Mouse (Mus musculus): ENCODE data around the gene Efna1.

Efna1 gene

DNA sequence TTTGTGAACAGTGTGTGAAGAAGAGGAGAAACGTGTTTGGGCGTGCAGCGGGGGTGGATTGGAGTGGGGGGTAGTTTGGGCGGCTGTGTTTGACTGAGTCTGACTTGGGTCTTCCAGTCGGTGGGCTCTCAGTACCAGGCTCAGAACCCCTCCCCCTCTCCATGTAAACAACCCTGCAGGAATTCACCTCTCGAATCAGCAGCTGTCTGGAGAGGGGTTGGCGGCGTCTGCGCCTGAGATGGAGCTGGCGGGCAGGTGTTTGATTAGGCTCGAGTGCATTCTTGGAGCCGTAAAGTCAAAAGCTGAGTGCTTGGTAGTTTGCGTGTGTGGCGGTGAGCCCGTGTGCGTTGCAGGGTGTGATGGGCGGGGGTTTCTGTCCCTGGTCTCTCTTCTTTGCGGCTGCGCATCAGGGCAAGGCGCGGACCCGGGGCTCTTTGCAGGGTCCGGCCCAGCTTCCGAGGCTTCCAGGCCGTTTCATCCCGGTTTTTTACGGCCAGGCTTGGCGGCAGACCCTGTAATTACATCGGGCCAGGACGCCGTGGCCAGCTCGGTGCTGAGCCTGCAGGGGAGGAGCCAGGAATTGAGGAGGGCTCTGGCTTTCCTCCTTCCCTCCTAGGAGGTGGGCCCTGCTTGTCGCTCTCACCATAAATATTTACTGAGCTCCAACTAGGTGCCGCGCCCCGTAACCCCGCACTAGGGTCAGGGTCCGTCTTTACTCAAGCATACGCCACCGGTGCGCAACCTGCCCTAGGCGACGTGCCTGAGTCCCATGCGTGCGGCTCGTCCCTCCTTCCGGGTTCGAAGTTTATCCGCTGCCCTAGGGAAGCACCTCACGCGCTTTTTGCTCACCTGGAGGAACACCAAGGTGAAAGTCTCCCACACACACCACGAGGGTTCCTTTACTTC, at the start of gene Efna1:
Gene Efna1, minus strand, starts transcription at position 537 of the 906 bp plus-strand sequence.
- peak in 1 of 2 experiments; percentile 23 for DNase-seq (ENCODE audit: low spot score in 2 of 2)

DNA sequence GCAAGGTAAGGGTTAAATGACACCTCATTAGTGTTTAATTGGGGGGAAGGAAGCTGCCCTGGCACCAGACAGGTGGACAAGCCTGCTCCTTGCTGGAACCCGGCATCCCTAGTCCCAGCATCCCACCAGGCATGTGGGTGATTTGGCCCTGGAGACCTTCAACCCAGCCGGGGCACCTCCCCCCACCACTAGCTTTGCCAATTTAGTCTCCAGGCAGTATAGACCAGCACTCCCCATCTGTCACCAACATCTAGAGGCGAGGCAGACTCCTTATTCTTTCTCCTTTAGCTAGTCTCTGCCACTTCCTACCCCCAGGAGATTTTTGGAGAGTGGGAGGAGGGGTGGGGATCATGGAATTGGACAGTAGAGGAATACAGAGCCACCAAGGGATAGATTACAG, 49.4 kb upstream of the Efna1 start:
- no peak for DNase-seq (ENCODE audit: low spot score in 2 of 2)

DNA sequence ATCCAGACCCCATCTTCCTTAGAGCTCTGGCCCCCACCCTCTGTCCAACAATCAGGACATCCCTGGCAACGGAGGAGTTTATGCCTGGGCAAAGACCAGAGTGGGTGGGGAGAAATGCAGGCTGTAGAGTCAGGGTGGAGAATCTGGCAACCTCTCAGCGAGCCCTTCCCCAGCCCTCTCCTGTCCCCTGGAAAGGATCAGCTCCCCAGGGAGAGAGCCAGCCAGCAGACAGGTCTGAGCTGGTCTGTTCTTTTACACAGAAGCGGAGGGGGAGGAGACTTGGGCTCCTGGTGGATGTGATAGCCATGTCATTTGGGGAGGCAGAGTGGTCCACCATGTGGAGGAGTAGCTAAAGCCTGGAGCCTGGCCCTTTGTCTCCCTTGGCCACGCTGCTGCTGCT, 47.7 kb upstream of the Efna1 start:
- no peak for DNase-seq (ENCODE audit: low spot score in 2 of 2)

DNA sequence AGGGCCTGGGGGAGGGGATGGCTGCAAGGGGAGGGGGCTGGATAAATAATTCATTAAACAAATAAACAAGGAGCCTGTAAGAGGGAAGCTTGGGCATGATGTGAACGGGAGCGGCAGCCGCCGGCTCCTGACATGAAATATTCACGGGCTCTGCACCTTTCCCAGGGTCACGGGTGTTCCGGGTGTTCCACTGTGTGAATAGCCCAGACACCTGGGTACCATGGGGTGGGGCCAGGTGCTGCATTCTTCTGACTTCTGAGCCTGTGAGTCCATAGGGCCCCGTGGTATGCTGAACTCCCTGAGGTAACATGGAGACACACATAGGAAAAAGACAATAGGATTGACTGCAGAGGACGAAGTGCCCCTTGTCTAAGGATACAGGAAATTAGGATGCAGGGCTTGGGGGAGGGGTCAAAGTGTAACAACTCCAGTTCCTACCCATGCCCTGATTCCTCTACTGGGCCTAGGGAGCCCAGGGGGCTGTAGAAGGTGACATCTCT, 46.5 kb upstream of the Efna1 start:
- no peak for DNase-seq (ENCODE audit: low spot score in 2 of 2)

DNA sequence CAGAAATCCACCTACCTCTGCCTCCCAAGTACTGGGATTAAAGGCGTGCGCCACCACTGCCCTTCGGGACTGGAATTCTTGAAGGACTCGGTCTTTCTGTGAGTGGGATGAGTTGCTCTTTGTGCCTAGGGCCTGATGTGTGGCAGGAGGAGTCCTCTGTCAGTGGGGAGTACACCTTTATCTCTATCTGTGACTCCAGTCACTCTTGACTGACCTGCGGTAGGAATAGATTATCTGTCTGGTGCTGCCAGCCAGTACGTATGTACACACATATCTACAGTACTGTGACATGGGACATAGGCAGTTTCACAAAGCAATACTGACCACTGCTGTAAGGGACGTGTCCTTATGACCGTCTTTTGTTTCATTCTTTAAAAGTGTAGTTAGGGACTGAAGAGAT, 44.9 kb upstream of the Efna1 start:
- no peak for DNase-seq (ENCODE audit: low spot score in 2 of 2)

DNA sequence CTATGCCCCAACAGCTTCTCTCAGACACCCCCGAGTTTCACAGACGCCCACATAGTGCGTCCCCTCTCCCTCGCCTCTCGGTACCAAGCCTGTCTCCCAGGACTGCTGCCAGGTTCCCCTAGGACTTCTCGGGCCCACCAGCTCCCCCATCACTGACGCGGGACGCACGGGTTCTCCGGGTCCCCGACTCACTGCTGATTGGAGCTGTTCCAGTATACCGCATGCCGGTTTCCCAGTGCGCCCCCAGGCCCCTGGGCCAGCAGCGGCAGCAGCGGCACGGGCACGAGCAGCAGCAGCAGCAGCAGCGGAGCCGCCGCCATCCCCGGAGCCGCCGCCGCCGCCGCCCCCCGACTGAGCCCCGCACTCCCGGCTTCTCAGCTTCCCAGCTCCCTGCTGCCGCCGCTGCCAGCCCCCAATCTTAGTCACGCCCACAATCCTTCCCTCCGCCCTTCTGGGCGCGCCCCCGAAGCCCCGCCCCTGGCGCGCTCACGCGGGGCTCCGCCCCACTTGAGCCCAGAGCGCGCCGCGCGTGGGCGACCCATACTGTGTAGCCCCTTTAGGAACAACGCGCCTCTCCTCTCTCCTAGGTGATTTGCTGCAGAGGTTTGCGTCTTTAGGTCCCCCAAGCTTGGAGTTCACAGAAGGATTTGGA, 41.7 kb upstream of the Efna1 start, which contains the start of gene Efna3:
Gene Efna3, minus strand, starts transcription at position 452 of the 652 bp plus-strand sequence.
- DNase-seq (ENCODE audit: low spot score in 2 of 2), result peak; percentile 81 to 84

DNA sequence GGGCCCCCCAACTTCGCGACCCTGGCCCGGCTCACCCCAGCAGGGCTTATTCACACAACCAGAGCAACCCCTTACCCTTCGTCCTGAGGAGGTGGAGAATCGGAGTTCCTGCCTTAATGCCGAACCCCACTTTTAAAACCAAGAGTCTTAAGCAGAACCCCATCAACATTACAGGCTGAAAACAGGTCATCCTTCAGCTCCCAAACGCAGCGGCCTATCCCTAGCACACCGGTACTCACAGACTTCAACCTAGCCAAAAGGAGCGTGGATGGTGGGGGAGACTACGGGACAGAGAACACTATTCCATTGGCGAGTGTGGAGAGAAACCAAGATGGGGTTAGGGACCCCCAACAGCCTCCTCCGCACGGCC, 41.2 kb upstream of the Efna1 start:
- no peak for DNase-seq (ENCODE audit: low spot score in 2 of 2)

DNA sequence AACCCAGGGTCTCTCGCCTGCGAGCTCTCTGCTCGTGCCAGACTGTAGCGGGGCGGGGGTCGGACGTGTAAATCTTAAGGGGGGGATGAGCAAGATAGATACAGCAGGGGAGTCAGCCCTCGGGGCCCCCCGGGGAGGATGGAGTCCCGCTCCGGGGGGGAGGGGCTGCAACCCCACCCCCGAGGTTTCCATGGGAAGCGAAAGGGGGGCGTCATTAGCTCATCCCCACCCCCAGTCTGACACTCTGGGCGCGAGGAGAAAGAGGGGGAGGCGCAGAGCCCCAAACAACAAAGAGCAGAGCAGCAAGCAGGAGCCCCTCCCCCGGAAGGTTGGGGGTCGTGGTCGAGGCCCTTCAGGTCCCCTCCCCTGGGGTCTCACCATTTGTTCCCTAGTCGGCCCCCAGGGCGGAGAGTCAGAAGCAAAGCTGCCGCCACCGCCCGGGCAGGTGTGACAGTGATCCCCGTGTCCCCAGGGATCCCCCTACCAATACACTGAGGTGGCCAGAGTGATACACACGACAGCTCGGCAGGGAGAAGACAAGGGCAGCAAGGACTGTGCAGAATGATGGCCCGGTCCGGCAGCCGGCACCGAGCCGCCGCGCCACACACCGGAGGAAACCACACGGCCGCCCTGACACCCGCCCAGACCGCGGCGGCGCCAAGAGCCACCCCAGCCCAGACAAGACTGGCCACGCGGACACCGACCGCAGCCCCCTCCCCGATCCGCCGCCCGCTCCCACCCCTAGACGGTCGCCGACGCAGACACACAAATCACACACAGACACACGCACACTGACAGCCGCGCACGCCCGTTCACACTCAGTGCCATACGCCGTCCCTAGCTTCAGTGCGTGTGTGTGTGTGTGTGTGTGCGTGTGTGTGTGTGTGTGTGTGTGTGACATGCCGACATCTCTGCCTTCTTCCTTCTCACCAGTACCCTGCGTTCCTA, 40.5 kb upstream of the Efna1 start:
- peak in 1 of 2 experiments; percentile 28 for DNase-seq (ENCODE audit: low spot score in 2 of 2)

DNA sequence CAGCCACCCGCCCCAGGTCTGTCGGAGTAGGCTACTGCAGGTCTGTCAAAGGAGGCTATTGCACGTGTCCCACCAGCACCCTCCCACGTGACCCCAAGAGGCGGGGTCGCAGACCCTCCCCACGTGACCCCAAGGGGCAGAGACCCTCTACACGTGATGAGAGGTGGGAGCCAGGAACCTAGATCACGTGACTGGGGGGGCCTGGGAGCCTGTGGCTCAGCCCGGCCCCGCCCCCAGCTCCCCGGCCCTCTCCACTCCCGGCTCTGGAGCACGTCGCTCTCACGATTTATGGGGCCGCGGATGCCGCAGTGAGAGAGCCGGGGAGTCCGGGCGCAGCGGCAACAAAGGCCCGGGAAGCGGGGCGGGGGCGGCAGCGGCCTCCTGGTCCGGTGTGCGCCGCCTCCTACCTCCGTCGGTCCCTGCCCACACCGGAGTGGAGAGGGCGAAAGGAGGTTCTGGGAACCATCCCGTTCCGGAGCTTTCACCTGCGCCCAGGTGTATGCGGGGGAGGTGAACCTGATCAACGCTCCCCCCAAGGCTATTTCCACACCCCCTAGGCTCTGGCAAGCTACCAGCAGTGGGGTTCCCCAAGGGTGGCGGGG, 39.7 kb upstream of the Efna1 start:
- peak in 1 of 2 experiments; percentile 50 for DNase-seq (ENCODE audit: low spot score in 2 of 2)

DNA sequence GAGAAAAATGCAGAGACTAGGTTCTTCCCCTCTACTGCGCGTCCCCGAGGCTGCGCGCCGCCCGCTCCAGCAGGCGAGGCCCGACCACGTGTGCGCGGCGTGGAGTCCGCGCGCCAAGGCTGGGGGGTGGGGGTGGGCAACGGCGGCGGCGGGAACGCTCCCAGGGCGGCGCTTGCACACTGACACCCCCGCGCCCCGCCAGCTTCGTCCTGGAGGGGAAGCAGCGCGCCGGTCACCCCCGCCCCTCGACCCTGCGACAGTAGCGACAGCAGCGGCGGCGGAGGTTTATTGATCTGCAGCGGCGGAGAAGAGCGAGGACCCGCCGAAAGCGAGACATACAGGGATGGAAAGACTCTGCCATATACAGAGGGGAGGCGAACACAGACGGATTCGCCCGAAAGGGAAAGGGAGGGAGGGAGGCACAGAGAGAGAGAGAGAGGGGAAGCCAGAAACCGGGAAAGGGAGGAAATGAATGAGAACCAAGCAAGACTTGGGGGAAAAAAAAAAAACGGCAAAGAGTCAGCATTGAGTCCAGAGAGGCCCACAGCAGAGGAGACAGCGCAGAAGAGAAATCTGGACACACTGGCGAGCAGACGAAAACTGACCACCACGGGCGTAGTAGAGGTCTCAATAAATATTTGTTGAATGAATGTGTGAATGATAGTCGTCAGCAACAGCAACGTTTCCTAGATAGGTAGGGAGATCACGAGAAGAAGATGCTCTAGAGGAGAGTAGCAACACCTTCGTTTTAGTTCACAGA, 38.8 kb upstream of the Efna1 start:
- DNase-seq (ENCODE audit: low spot score in 2 of 2), result peak in 1 of 2 experiments; percentile 37

DNA sequence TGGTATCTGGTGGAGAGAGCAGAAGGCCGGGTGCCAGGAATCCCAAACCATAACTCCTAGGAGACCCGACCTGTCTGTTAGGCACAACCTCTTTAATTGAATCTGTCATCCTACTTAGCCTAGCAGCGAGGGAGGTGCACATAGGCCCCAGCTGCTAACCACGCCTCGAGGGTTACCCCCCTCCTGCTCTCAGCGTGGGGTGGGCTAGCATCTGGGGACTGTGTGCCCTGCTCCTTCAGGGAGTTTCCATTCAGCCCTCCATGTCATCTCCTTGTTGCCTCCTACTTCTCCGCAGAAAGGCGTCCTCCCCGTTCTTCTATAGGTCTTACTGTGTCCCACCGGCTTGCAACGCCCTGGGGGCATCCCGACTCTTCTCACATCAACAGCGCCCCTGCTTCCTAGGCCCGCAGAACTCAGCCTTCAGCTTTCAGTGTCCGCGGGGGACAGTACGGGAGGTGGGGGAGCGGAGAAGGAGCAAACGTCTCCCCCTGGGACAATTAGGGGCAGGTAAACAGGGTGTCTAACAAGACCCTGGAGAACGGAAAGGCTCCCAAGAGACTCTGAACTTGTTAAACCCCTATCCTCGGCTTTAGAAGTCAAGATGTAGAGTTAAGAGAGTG, 38.1 kb upstream of the Efna1 start:
- DNase-seq (ENCODE audit: low spot score in 2 of 2), result peak in 1 of 2 experiments; percentile 18

DNA sequence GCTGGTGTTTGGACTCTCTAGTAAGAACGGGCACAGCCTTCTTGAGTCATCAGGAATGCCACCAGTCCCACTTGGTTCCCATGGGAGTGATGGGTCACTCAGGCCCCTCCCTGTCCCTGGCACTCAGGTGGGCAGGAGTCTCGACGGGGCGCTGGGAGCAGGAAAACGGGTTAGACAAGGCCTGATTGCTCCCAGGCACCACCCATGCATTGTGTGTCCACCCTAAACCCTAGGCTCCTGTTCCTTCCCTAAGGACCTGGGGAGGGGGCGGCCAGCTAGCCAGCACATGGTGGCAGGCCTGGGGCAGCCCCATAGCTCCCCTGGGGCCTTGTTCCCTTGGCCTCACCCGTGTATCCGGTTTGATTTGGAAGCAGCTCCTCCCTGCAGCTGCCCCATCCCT, 37.4 kb upstream of the Efna1 start:
- DNase-seq (ENCODE audit: low spot score in 2 of 2), result no peak

DNA sequence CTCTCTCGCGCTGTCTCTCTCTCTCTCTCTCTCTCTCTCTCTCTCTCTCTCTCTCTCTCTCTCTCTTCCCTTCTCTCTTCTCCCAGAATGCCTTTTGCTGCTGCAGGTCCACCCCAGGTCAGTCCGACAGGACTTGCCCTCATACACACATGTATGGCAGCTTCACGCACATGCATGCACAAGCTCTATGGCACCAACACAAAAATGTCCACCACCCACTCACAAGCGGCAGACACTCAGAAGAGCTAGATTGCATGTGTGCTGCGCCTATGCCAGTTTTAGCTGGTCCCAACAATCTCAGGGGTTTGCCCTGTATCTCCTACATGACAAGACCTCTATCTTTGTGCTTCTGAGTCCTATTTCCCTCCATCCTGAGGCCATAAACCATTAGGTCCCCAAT, 36.3 kb upstream of the Efna1 start:
- peak in 1 of 2 experiments; percentile 51 for DNase-seq (ENCODE audit: low spot score in 2 of 2)

DNA sequence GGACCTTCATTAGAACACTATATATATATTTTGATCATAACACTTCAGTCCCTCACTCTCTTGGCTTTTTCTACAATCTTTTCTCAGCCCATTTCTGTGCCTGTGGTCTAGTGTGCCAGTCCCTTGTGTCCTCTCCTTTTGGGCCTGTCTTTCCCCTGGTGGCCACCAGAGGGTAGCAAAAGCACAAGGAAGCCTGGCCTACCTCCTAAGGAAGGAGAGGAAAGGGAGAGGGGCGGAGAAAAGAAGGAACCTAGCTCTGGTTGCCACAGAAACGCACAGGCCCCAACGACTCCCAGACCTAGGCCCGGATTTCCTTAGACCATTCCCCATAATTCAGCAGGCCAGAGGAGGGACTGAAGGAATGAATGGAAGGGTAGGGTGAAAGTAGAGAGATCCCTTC, 35.9 kb upstream of the Efna1 start:
- DNase-seq (ENCODE audit: low spot score in 2 of 2), result peak; percentile 84 to 88

DNA sequence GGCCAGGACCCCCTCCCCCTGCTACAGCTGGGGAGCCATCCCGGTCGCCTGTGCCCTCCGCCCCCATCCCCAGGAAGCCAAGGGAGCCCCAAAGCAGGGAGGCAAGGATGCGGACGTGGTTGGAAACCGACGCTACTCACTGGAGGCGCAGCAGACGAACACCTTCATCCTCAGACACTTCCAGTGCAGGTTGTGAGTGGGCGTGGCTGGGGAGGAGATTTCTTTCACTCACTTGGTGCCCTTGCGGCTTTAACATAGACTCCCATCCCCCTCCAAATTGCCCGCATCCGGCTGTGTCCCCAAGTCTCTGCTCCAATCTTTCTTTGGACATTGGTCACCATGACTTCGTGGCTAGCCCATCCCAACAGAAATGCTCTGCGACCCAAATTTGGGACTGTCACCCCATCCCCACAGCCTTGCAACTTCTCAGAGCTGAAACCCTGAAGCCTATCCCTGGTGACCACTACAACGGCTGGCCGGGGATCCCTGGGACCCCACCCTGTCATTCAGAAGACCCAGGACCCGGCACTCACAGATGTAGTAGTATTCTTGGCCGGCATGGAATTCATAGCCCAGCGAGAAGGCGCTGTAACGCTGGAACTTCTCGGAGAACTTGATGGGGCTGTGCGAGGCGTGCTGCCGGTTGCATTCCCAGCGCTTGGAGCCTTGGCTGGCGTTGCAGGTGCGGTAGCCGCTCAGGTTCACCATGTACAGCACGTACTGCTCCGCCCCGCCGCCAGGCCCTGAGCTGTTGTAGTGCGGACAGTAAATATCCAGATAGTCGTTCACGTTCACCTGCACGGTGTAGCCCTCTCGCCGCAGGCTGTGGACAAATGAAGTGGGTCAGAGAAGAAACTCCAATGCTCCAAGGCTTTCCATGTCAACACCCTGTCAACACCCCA, 35.2 kb upstream of the Efna1 start:
- DNase-seq (ENCODE audit: low spot score in 2 of 2), result no peak

DNA sequence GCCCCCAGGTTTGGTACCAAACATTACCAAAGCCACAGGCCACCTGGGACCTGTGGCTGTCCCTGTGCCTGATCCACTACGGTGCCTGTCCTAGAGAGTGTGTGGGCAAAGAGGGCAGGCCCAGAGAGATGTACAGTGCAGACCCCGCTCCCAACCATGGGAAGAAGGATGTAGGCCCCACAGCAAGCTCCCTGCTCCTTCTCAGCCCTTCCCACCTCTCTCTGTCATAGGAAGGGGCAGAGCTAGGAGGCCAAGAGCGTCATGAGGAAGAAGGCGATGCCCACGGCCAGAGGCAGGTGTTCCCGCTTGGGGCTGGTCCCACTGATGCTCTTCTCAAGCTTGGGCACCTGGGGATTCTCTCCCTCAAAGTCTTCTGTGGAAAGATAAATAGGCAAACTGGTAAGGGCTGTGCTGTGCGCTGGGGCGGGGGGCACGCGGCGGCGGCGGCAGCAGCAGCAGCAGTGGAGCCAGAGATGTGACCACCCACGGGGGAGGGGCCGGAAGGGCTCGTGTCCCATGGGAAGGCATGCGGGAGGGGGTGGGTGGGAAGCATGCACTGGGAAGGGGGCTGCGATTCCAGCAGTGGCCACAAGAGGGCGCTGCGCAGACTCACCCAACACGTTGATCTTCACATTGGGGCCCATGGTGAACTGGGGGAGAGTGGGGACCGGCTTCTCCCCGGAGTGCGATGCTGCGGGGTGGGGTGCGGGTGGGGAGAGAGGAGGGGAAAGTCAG, 34.4 kb upstream of the Efna1 start:
- DNase-seq (ENCODE audit: low spot score in 2 of 2), result peak; percentile 54 to 79

DNA sequence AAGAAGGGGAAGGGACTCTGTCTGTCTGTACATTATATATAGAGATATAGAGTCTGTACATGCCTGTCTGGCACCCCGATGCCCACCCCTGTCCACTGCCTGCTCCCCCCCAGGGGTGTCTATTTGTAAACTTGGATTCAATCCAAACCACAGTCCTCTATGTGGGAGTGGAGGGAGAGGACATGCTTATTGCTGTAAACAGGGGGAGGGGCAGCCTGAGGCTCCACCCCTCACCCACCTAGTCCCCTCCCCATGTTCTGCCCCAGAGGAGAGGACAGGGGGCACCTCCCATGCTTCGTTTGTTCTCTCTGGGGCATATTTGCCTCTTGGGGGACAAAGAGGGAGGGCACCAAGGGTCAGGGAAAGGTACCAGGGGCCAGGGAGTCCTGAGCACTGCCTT, 33.8 kb upstream of the Efna1 start:
- DNase-seq (ENCODE audit: low spot score in 2 of 2), result no peak

DNA sequence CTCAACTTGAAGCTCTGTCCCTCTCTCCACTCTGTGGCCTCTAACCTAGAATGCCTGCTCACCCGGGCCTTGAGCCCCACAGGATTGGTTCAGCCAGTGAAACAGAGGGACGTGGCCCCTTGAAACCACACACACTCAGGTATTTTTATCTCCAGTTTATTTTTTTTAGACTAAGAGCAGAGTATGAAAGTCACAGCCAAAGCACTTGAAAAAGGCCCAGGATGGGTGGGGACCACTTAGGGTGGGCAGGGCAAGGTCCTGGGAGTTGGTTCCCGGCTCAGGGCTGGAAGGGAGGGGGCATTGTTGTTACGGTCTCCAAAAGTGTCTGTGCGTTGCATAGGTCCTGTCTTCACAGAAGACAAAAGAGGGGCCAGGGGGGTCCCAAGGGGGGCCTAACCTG, 33.4 kb upstream of the Efna1 start:
- no peak for DNase-seq (ENCODE audit: low spot score in 2 of 2)

Data from right cerebral cortex, postnatal 36 days (tissue).